ENCODE assay signal across 24 mouse cellular contexts in the genomic region with DNA sequence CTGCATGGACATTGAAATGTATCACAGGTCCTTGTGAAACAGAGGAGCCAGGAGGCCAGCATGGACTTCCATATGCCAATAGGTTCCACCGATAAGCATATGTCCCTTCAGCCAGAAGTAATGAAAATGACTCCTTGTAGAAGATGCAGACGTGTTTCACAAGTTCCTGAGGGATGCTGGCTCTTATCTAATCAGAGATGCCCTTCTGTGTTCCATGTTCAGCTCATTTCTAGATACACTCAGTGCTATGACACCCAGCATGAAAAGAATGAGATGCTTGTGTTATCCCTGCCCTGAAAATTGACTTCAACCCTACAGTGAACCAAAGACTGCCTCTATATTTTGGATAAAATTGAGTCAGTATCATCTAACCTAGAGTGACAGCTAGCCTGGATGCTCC.
"Had no signal": no experiment of that assay in that cellular context is flagged by ENCODE, and none has a peak within 500 bp of the region (broad histone marks: within the 10 kb centered on the region; RNA-seq: fewer than 3 reads in every experiment).

No protein-coding gene starts in this region.

- H3K27ac ChIP-seq: gastrocnemius, adult 2 months; heart, adult 2 months; heart, embryonic 13.5 days; heart, embryonic 15.5 days; hindbrain, embryonic 10.5 days; hindbrain, embryonic 12.5 days; hindbrain, embryonic 15.5 days; hindbrain, postnatal 0 days; layer of hippocampus, adult 2 months; limb, embryonic 13.5 days; limb, embryonic 15.5 days had no signal

- ATAC-seq: forebrain, embryonic 16.5 days; hindbrain, postnatal 0 days; intestine, postnatal 0 days had no signal

- H3K36me3 ChIP-seq: heart, embryonic 13.5 days; heart, embryonic 15.5 days; hindbrain, embryonic 10.5 days; hindbrain, embryonic 12.5 days; hindbrain, embryonic 15.5 days; limb, embryonic 13.5 days; limb, embryonic 15.5 days had no signal

- H3K4me2 ChIP-seq: heart, embryonic 11.5 days; heart, embryonic 13.5 days; heart, embryonic 15.5 days; hindbrain, embryonic 12.5 days; hindbrain, embryonic 15.5 days; limb, embryonic 13.5 days; limb, embryonic 15.5 days had no signal

- H3K9me3 ChIP-seq: heart, embryonic 13.5 days; heart, embryonic 15.5 days; hindbrain, embryonic 10.5 days; hindbrain, embryonic 12.5 days; hindbrain, embryonic 15.5 days; limb, embryonic 15.5 days had no signal

- H3K9ac ChIP-seq: heart, embryonic 13.5 days; heart, embryonic 15.5 days; hindbrain, embryonic 12.5 days; hindbrain, embryonic 15.5 days; limb, embryonic 13.5 days; limb, embryonic 15.5 days had no signal

- H3K4me3 ChIP-seq: gastrocnemius, adult 2 months; heart, adult 2 months; heart, embryonic 13.5 days; heart, embryonic 15.5 days; hindbrain, embryonic 10.5 days; hindbrain, embryonic 12.5 days; hindbrain, embryonic 15.5 days; layer of hippocampus, adult 2 months; limb, embryonic 13.5 days; limb, embryonic 15.5 days had no signal

- H3K27me3 ChIP-seq: heart, embryonic 13.5 days; heart, embryonic 15.5 days; hindbrain, embryonic 12.5 days; hindbrain, embryonic 15.5 days had no signal

- H3K4me1 ChIP-seq: hindbrain, embryonic 10.5 days; hindbrain, embryonic 12.5 days; hindbrain, embryonic 15.5 days had no signal

- DNase-seq: gastrocnemius, adult 2 months; gastrocnemius, postnatal 10 days; gastrocnemius, postnatal 25 days; heart, adult 2 months; heart, postnatal 4 days; kidney, adult 18-20 months; kidney, adult 8-10 months; kidney, postnatal 10 days; kidney, postnatal 25 days; kidney, postnatal 4 days; layer of hippocampus, postnatal 36 days; left cerebral cortex, postnatal 4 days had no signal
